Mouse (Mus musculus): ENCODE measurements around the gene Tmem25.

DNA sequence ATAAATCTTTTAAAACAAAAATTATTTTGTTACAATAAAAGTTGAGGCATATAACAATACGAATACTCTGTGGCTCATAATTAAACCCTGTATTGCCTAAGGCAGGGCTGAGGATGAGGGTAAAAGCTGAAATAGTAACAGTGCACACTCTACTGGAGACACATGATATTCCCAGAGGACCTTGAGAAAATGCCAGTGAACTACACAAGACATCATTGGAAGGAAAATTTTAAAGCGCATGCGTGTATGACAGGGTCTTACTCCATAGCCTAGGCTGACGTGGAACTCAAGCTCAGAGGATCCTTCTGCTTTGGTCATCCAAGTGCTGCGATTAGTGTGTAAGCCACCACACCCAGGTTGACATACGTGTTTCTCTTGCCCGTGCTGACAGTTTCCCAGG is 50.6 kb downstream of the Tmem25 start:
- TF ChIP-seq E2F4 (IDR thresholded peaks at IDR 0.05; ENCODE audit: insufficient replicate concordance, low read depth, low read length): no peak
- no peak for TF ChIP-seq HCFC1 (IDR thresholded peaks at IDR 0.05; ENCODE audit: low read depth, low read length)
- TF ChIP-seq MAX (IDR thresholded peaks at IDR 0.05; ENCODE audit: low read length): no peak
- TF ChIP-seq CTCF (conservative IDR thresholded peaks at IDR 0.05 in 1 of 2, IDR thresholded peaks at IDR 0.05 in 1 of 2; ENCODE audit: low read depth in 2 of 2, low read length in 2 of 2): no peak
- TF ChIP-seq POLR2A (IDR thresholded peaks at IDR 0.05; ENCODE audit: low read depth, low read length): no peak
- TF ChIP-seq MYC (IDR thresholded peaks at IDR 0.05; ENCODE audit: low read depth, low read length): no peak
- no peak for TF ChIP-seq TCF12 (IDR thresholded peaks at IDR 0.05; ENCODE audit: low read depth, low read length)
- TF ChIP-seq KAT2A (IDR thresholded peaks at IDR 0.05; ENCODE audit: insufficient replicate concordance, low read length): no peak

Measured in CH12.LX (cell line).